Mouse (Mus musculus) forebrain, embryonic 10.5 days (tissue): ENCODE data around the gene Zfp473. TPM values are rescaled to one million over a fixed set of nuclear protein-coding genes. Genes with fewer than 3 reads are reported as not detected.

Experiments
- DNase-seq: peaks from one replicate; pipeline ENCODE4 v3.0.0-alpha.2; 2017; ENCODE audit warnings: low spot score; ENCODE audit errors: extremely low spot score
- H3K27ac ChIP-seq: fragments of 300-500 bp; sonication (generic); 2 replicates; pipeline ENCODE4 v1.5.1; 2016; ENCODE audit warnings: mild to moderate bottlenecking
- H3K27me3 ChIP-seq: fragments of 300-500 bp; sonication (generic); 2 replicates; pipeline ENCODE4 v1.6.1; 2016; ENCODE audit warnings: mild to moderate bottlenecking; ENCODE audit not compliant: poor library complexity, severe bottlenecking
- H3K36me3 ChIP-seq: fragments of 300-500 bp; sonication (generic); replicated peaks from 2 replicates; pipeline ENCODE4 v1.6.1; 2016; ENCODE audit warnings: mild to moderate bottlenecking, moderate library complexity
- H3K4me1 ChIP-seq: fragments of 300-500 bp; sonication (generic); 2 replicates; pipeline ENCODE4 v1.6.1; 2016
- H3K4me3 ChIP-seq: fragments of 300-500 bp; sonication (generic); 2 replicates; pipeline ENCODE4 v1.5.1; 2016; ENCODE audit warnings: mild to moderate bottlenecking, moderate library complexity
- H3K9me3 ChIP-seq: fragments of 300-500 bp; sonication (generic); 2 replicates; pipeline ENCODE4 v1.6.1; 2016; ENCODE audit warnings: mild to moderate bottlenecking, moderate library complexity
- WGBS: fragments of 180-500 bp; shearing (Covaris S2); methylation state at CpG from one replicate; pipeline ENCODE4 v1.1.7; 2016; 5-methylcytosine and 5-hydroxymethylcytosine counted together
- polyA plus RNA-seq: library from polyadenylated mRNA; unstranded; fragments of >200 nt; fragmentation: Nextera tagmentation; extraction: Ambion mirVana; gene quantifications from 2 replicates; pipeline ENCODE4 v1.2.1, GENCODE M21; 2016

Gene Zfp473
- polyA plus RNA-seq, 1 experiment from 2014 or later: 3.5 TPM

GRCm38 (mm10) chr7:44685531-44686402 lies 65.1 kb downstream of the Zfp473 start:
- WGBS: 72% methylated on average over 17 of the region's 17 CpGs

GRCm38 (mm10) chr7:44683656-44684055 lies 67.2 kb downstream of the Zfp473 start:
- Histone ChIP-seq H3K4me3 (no peak overlapping the region), H3K27me3 (no peaks in the 10 kb centered on the region), H3K36me3 (no peaks in the 10 kb centered on the region), H3K27ac (no peak overlapping the region), H3K4me1 (0 out of 2 replicates have a peak, but pooled peaks cover 5% of the 10 kb centered on the region), H3K9me3 (peaks cover 4% of the 10 kb centered on the region; the same call in 1 of the 2 replicates)
- WGBS: 87% methylated on average over 8 of the region's 8 CpGs
- no peak for DNase-seq

More at GRCm38 (mm10) chr7:44685531-44686402, 65.1 kb downstream of the Zfp473 start:
- H3K4me3 ChIP-seq: no peak overlapping the region
- H3K9me3 ChIP-seq: peaks cover 3% of the 10 kb centered on the region; the same call in 1 of the 2 replicates
- H3K27ac ChIP-seq: 0 out of 2 replicates have a peak overlapping the region, but pooled peaks have one; percentile 15
- no peaks in the 10 kb centered on the region for H3K36me3 ChIP-seq
- H3K27me3 ChIP-seq: no peaks in the 10 kb centered on the region
- no peak for DNase-seq
- 0 out of 2 replicates have a peak, but pooled peaks cover 5% of the 10 kb centered on the region for H3K4me1 ChIP-seq

Other genes starting within 250 kb of the Zfp473 start
- 0.06 and 0.12 TPM in 2 replicates for gene Mybpc2, start 226.4 kb downstream of the Zfp473 start, polyA plus RNA-seq
- gene Spib, start 219.0 kb downstream of the Zfp473 start, polyA plus RNA-seq: not detected in 2 replicates
- 190 and 195 TPM in 2 replicates for gene Pold1, start 202.2 kb downstream of the Zfp473 start, polyA plus RNA-seq
- gene Nr1h2, start 197.1 kb downstream of the Zfp473 start, polyA plus RNA-seq: 74.6 and 76.2 TPM in 2 replicates
- 0.29 and 0.48 TPM in 2 replicates for gene Napsa, start 178.7 kb downstream of the Zfp473 start, polyA plus RNA-seq
- 0.80 and 0.84 TPM in 2 replicates for gene Kcnc3, start 160.4 kb downstream of the Zfp473 start, polyA plus RNA-seq
- gene Myh14, start 80.2 kb downstream of the Zfp473 start, polyA plus RNA-seq: 1.5 and 1.8 TPM in 2 replicates
- gene Izumo2, start 42.3 kb downstream of the Zfp473 start, polyA plus RNA-seq: not detected in 2 replicates
- gene Vrk3, start 2.6 kb downstream of the Zfp473 start, polyA plus RNA-seq: 42.1 and 43.4 TPM in 2 replicates
- gene Nup62, start 65.0 kb upstream of the Zfp473 start, polyA plus RNA-seq: 168 and 172 TPM in 2 replicates
- 0.85 and 1.7 TPM in 2 replicates for gene Il4i1, start 65.3 kb upstream of the Zfp473 start, polyA plus RNA-seq
- gene Atf5, start 65.6 kb upstream of the Zfp473 start, polyA plus RNA-seq: 3.3 and 3.6 TPM in 2 replicates
- 84.3 and 84.6 TPM in 2 replicates for gene Akt1s1, start 97.9 kb upstream of the Zfp473 start, polyA plus RNA-seq
- gene Tbc1d17, start 98.0 kb upstream of the Zfp473 start, polyA plus RNA-seq: 72.8 and 73.6 TPM in 2 replicates
- 37.8 and 39.8 TPM in 2 replicates for gene Pnkp, start 106.1 kb upstream of the Zfp473 start, polyA plus RNA-seq
- gene Ptov1, start 118.7 kb upstream of the Zfp473 start, polyA plus RNA-seq: 415 and 438 TPM in 2 replicates
- 175 and 185 TPM in 2 replicates for gene Med25, start 141.7 kb upstream of the Zfp473 start, polyA plus RNA-seq
- gene Fuz, start 145.0 kb upstream of the Zfp473 start, polyA plus RNA-seq: 24.8 and 25.0 TPM in 2 replicates
- 69.1 and 69.5 TPM in 2 replicates for gene Ap2a1, start 178.4 kb upstream of the Zfp473 start, polyA plus RNA-seq
- gene Tsks, start 192.2 kb upstream of the Zfp473 start, polyA plus RNA-seq: 0.47 TPM in 1 of 2 replicates, not detected in the other
- 19.4 and 20.8 TPM in 2 replicates for gene Cpt1c, start 223.8 kb upstream of the Zfp473 start, polyA plus RNA-seq
- 909 and 984 TPM in 2 replicates for gene Prmt1, start 235.5 kb upstream of the Zfp473 start, polyA plus RNA-seq
- gene Irf3, start 246.6 kb upstream of the Zfp473 start, polyA plus RNA-seq: 70.5 and 76.0 TPM in 2 replicates
- gene Bcl2l12, start 247.7 kb upstream of the Zfp473 start, polyA plus RNA-seq: 80.7 and 83.9 TPM in 2 replicates